Mouse (Mus musculus) c-Kit-negative CD71-positive TER-119-positive erythroid progenitor cells, embryonic 14.5 days (primary cell): Measurements from ENCODE around the gene Kif20b.

Experiments
- DNase-seq: peaks from one replicate; pipeline ENCODE4 v3.0.0-alpha.2; 2013; ENCODE audit warnings: low read depth, low spot score

Gene Kif20b

DNA sequence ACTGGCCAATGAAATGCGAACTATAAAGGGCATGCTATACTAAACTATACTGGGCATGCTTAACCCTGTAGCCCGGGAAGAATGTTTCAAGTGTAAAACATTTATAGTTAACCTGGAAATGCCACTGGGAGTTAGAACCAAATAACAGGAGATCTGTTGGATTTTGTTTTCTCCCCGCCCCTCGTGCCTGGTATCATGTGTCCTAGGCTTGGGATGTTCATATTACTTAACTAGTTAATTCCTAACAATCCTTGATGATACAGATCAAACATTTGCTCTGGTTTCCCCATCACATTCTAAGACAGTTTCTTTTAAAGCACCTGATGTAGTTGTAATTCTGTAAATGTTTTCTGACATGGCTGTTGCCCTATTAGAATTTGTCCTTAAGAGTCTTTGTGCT is 2.1 kb upstream of the Kif20b start:
- DNase-seq, result no peak

DNA sequence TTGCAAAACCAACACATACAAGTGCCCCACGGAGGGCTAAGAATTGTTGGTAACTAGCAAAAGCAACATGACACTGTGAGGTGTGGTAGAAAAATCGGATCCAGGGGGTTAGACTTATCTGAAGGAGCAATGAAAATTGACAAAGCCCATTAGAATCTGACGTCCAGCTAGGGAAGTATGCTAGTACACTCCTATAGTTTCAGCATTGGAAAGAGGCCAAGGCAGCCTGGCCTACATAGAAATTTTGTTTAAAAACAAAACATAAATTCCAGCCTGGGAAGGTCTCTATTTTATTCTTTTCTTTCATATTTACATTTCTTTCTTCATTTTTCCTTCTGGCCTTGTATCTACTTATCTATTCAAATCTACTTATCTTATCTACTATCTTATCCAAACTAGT is 1.6 kb upstream of the Kif20b start:
- no peak for DNase-seq

DNA sequence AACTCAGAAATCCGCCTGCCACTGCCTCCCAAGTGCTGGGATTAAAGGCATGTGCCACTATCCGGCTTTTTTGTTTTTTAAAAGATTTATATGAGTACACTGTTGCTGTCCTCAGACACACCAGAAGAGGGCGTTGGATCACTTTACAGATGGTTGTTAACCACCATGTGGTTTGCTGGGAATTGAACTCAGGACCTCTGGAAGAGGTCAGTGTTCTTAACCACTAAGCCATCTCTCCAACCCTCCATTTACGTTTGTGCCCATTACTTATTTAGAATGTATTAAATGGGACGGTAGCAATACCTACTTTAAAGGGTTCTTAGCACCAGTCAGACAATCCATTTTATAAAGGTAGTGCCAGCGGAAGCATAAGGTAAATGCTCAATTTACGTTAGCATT is 909 bp upstream of the Kif20b start:
- DNase-seq, result peak; percentile 17

DNA sequence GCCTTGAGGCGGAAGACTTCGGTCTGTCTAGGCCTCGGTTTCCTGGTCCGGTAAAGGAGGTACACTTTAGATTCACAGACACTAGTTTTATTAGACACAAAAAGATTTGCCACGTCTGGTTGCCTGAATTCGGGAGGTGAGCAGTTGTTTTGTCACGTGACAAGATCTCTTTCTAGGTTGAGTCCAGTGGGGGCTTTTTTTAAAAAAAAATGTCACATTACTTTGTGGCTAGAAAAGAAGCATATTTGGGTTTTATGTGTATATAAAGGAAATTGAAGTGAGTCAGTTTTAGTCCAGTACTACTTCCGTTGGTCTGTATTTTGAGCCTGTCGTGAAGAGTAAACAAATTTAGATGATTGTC is 422 bp downstream of the Kif20b start:
- DNase-seq, result no peak

DNA sequence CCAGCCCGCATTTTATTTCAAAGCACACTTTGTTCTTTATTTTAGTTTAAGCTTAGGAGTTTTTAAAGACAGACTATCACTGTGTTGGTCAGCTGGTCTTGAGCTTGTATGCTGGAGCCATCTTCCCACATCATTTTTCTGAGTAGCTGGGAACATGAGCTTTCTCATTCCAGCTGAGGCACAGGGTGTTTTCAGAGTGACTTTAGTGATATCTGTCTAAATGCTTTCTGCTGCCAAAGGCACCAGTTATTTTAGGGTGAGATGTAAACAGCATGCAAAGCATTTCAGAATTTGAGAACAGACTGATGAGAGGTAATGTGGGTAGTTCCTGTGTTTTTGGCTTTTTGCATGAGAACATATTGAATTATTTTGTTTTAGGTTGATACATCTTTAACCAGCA is 25.0 kb downstream of the Kif20b start:
- no peak for DNase-seq

DNA sequence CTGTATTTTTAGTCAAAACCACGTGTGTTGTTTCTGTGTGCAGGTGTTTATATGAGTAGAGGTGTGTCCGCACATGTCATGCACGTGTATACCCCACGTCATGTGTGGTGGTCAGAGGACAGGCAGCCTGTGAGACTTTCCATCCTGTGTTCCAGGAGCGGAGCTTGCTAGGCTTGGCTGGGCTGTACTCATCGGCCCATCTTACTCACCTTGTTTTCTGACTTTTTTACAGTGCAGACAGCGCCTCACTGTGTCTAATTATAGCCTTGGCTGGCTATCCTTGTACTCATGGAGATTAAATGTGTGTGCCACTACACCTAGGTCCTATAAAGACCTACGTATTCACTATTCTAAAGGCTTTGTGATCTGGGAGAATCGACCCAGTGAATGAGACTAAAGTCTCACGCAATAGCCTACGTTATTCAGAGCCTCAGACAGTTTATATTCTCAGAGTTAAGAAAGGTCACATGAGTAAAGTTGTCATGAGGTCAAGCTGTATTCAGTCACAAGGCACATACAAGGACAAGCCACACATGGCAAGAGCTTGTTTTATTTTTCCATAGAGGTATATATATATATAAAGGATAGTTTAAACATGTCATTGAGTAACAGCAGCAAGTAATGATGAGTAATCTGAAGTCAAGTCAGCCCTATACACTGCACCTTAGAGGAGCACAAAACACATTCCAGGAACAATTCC is 31.8 kb downstream of the Kif20b start:
- DNase-seq, result no peak

DNA sequence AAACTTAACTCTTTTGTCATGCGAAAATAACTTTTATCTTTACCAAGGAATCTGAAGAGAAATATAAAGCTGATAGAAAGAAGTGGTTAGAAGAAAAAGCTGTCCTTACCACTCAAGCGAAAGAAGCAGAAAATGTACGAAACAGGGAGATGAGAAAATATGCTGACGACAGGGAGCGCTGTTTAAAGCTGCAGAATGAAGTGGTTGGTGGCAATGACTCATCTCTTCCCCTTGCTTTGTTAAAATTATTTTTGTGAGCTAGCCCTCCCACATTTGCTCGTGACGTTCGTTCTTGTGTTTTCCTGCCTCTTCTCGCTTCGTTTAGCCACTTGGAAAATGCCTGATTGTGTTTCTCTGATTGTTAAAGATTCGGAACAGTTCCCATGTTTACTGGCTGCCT is 37.2 kb downstream of the Kif20b start:
- no peak for DNase-seq

DNA sequence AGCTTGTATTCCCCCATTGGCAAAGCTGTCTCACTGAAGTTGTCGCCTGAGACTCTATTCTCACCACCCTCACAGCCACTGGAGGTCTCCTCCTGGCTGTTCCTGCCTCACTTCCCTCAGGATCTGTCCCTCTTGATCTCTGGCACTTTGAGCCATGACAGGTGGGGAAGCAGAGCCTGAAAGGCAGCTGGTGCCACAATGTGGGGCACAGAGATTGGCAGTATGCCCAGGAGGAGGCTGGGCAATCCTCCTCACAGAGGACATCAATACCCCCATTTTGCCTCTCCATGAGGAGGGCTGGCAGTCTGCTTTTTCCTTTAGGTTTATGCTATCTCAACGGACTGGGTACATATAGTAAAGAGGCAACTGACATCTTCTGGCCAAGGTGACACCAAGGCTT is 62.6 kb downstream of the Kif20b start:
- no peak for DNase-seq

DNA sequence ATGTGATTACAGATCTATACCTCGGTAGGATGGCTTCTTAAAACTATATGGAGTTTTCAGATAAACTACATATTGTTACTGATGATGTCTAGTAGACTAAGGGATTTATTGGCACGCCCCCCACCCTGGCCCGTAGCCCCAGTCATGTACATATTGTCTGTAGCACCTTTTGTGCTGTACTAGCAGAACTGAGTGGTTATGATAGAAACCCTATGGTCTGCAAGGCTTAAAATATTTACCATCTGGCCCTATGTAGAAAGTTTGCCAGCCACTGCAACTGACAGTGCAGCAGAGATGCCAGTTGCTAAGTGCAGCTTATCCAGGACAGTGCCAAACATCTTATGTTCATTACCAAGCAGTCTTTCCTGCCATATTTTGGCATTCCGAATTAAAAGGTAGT is 68.3 kb downstream of the Kif20b start:
- no peak for DNase-seq

DNA sequence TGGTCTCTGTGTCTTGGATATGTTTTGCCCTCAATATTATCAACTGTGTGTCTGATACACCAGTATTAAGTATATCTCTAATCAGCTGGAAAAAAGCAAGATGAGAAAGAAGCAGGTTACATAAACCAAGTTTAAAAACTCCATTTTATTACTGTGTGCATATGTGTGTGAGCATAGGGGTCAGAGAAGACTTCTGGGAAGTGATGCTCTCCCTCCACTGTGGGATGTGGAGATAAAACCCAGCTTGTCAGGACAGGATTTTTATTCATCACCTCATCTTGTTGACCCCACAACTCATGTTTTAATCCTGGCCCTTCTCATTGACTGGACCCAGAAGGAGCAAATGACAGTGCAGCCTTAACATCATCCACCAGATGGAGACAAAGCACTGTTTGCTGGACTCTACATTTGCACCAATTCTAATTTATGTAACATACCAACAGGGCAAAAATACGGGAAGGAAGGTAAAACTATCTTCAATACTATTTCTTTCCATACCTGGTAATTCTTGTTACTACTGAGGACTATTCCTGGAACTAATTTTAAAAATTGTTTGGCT is 70.9 kb downstream of the Kif20b start:
- DNase-seq, result no peak

DNA sequence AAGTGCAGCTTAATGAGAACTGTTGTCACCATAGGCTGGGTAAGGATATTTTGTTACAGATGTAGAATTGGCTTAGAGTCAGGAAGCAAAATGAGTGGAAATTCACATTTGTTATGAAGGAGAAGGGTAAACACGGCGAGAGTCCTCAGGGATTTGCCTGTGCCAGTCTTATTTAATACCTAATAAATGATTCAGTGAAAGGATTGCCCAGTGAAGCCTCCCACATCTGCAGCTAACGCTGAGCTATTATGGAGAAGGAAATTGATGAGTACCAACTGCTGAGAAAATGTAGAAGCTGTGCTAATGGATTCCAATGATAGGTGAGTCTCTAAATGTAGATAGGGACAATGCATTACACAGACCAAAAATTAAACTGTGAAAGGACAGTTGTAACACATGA is 92.9 kb downstream of the Kif20b start:
- DNase-seq, result no peak

DNA sequence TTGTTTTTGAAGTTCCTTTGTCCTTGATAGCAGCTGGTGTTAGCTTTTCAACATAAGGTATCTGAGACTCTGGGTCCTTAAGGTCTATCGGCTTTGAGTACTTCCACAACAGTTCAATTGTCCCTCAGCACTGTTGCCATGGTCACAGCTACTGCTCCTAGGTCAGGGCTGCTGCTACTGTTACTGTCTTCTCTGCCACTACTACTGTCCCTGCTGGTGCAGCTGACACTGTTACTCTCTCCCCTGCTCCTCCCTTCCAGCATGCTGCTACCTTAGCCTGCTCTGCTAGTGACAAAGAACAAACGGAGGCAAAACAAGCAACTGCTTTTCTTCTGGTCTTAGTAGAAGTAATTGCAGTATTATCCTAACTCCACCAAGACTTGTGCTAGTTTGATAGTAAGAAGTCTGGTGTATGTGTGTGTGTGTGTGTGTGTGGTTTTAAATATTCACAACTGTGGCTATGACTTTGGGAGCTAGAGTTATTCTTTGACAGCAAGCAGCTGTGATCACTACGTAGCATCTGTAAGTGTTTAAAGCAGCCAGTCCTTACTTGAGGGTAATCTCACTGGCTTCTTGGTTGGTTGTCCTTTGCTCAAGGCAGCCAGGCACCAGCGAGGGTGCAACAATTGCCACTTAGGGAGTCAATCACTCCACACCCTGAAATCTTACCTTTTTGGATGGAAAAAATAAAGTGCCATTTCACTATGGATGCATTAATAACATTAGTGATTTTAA is 95.5 kb downstream of the Kif20b start:
- DNase-seq, result no peak

DNA sequence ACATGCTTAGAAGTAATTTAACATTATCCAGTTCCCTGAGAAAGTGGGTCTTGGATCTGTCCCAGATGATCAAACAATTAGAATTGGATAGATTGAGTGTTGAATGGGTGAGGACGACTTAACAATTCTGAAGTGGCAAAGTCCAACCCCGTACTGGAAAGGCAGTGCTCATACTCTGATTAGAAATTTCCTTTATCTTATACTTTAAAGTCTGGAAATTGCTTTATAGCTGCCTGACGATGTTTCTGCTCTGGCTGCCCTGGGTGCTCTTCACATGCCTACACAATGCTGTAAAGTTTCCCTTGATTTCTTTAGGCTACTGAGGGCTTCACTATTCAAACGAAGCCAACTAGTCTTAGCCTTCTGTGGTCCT is 96.0 kb downstream of the Kif20b start:
- DNase-seq, result no peak
